Comparison of ENCODE assay signal across 9 mouse cellular contexts in the genomic region with DNA sequence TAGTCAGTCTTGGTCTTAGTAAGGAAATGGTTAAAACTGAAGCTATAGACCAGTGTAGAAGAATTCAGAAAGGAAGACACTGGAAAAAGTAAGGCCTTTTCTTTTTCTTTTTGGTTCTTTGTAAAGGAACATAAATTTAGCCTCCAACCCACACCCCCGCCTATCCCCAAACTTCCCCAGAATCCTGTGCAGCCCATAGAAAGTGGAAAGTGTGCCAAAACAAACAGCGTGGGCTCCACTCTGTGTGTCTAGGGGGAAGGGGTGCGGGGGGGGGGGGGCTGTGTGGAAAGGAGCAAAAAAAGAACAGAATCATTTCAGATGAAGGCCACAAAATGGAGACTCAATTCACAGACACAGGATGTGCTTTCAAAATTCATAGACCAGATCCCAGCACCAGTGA.
DNase-seq lines count a peak whose midpoint lies in the region; ATAC-seq and TF ChIP-seq lines count a peak whose summit lies in the region.
"Had no signal": no experiment of that assay in that cellular context is flagged by ENCODE, and none has a peak within 500 bp of the region (broad histone marks: within the 10 kb centered on the region; RNA-seq: fewer than 3 reads in every experiment).

No protein-coding gene starts in this region.

- TF ChIP-seq CTCF in liver, embryonic 14.5 days (IDR thresholded peaks at IDR 0.05; ENCODE audit: low read depth): no peak

- WGBS in liver, embryonic 14.5 days (ENCODE audit: insufficient replicate concordance): 39% methylated on average over 3 of the region's 3 CpGs

- peak overlapping the region; percentile 50 for H3K4me2 ChIP-seq in liver, embryonic 14.5 days (ENCODE audit: low read depth)

- ATAC-seq in liver, embryonic 14.5 days (ENCODE audit: insufficient read depth): no peak

- H3K4me3 ChIP-seq in liver, embryonic 14.5 days (ENCODE audit: insufficient read depth in 1 of 2, low read depth in 2 of 2, low read length in 2 of 2): no peak overlapping the region

- H3K27me3 ChIP-seq in liver, embryonic 14.5 days (ENCODE audit: control insufficient read depth, insufficient read depth, low read length): no peaks in the 10 kb centered on the region

- no peaks in the 10 kb centered on the region for H3K36me3 ChIP-seq in liver, embryonic 14.5 days (replicated peaks; ENCODE audit: control insufficient read depth, insufficient read depth, low read depth)

- no peak overlapping the region for H3K9ac ChIP-seq in liver, embryonic 14.5 days (replicated peaks)

- TF ChIP-seq EP300 in liver, embryonic 14.5 days (IDR thresholded peaks at IDR 0.05; ENCODE audit: low read depth): no peak

- H3K9me3 ChIP-seq in liver, embryonic 14.5 days (ENCODE audit: control insufficient read depth, low read length): no peaks in the 10 kb centered on the region

- H3K4me1 ChIP-seq in liver, embryonic 14.5 days (replicated peaks; ENCODE audit: control insufficient read depth in 2 of 2, insufficient read depth in 2 of 2, low read length in 1 of 2): peaks cover 4 to 19% of the 10 kb centered on the region in 2 experiments; a peak in 3 of 4 replicates

- H3K27ac ChIP-seq in liver, embryonic 14.5 days: 0 out of 2 replicates have a peak overlapping the region, but pooled peaks have one; percentile 29

- intact Hi-C loops in gastrocnemius, postnatal 36 days (cut with DNase I): no loop called here

- peak; percentile 30 to 67 for DNase-seq in frontal cortex, adult 2 months (ENCODE audit: extremely low spot score in 1 of 2, low spot score in 1 of 2)
- DNase-seq in frontal cortex, postnatal 25 days (ENCODE audit: low spot score in 2 of 2): no peak
- DNase-seq in right cerebral cortex, adult 18-20 months: peak; percentile 58
- DNase-seq in right cerebral cortex, postnatal 25 days: no peak
- no peak for DNase-seq in liver, embryonic 14.5 days (ENCODE audit: low read depth in 3 of 3, low spot score in 3 of 3)
- peak; percentile 62 for DNase-seq in telencephalon, adult 2 months (ENCODE audit: low read depth, low spot score)
- no peak for DNase-seq in spleen, postnatal 36 days (ENCODE audit: low spot score in 2 of 2)
- DNase-seq in gastrocnemius, postnatal 36 days: no peak
- DNase-seq: thymus, postnatal 25 days had no signal

Comparison
In these comparisons a context has a peak if more than half of its experiments do, and no peak if none do; other contexts are left out.
1. DNase-seq: peak in frontal cortex, adult 2 months (2 of 2), right cerebral cortex, adult 18-20 months (single experiment) and telencephalon, adult 2 months (single experiment); none in frontal cortex, postnatal 25 days (0 of 2), right cerebral cortex, postnatal 25 days (single experiment), liver, embryonic 14.5 days (0 of 3), spleen, postnatal 36 days (0 of 2) and gastrocnemius, postnatal 36 days (0 of 2).